Mouse (Mus musculus): ENCODE data around the gene Iyd.

GRCm38 (mm10) chr10:3530661-3531060 lies 9.4 kb upstream of the Iyd start:
- TF ChIP-seq CTCF (conservative IDR thresholded peaks at IDR 0.05; ENCODE audit: low read length) (no peak), NANOG (IDR thresholded peaks at IDR 0.05; ENCODE audit: borderline replicate concordance, low read length) (no peak), POU5F1 (IDR thresholded peaks at IDR 0.05; ENCODE audit: borderline replicate concordance, low read length) (no peak)

Data from E14TG2a.4 (cell line).